ENCODE assay signal across 8 mouse cellular contexts in the genomic region with DNA sequence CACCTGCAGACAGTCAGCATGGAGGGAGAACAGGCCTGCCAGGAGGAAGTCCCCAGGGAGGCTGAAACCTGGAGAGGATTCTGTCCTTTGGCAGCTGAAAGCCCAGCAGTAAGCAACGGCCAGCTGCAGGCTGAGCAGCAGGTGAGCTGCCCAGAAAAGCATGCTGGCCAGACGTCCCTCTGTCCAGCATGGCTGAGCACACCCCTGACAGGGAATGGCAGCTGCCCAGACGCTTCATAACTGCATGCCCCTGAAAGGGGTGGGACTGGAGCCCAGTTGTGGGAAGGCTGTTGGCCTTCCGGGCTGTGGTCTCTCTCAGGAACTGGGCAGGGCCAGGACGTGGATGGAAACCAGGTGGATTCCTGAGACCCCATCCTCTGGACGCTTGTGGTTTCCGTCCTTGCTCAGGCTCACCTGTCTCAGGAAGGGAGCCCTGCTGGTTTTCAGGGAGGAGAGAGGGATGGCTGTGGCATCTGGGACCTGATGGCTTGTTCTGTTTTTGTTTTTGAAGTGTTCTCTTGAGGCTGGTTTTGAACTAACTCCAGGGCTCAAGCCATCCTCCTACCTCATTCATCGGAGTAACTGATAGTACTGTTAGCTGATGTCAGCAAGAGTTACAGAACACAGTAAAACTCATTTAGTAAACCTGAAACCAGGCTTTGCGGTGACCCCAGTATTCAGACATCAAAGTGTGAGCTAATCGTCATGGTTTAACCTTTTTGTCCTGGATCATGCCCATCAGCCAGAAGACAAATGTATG. TPM values are rescaled to one million over a fixed set of nuclear protein-coding genes. Genes with fewer than 3 reads are reported as not detected.
DNase-seq lines count a peak whose midpoint lies in the region; ATAC-seq and TF ChIP-seq lines count a peak whose summit lies in the region.

A gene (minus strand): TSS at position 344 of the 760 bp plus-strand sequence.

- intact Hi-C loops in left cerebral cortex, postnatal 10 days (cut with DNase I) = no loop called here

- peaks cover 7% of the 10 kb centered on the region for H3K4me1 ChIP-seq in lung, adult 2 months (ENCODE audit: control insufficient read depth, insufficient read depth, low read length)
- peaks cover 2% of the 10 kb centered on the region; the same call in 1 of the 2 replicates for H3K4me1 ChIP-seq in cortical plate, adult 2 months (ENCODE audit: control insufficient read depth, insufficient read depth, low read length)
- peaks cover 14% of the 10 kb centered on the region for H3K4me1 ChIP-seq in hindbrain, embryonic 15.5 days (replicated peaks)
- peaks cover 9% of the 10 kb centered on the region for H3K4me1 ChIP-seq in midbrain, embryonic 16.5 days (ENCODE audit: control insufficient read depth, insufficient read depth, low read length)

- H3K4me3 ChIP-seq in lung, adult 2 months (replicated peaks; ENCODE audit: extremely low read depth, low read depth, low read length) = peak within 1 kb of the TSS; percentile 83
- peak within 1 kb of the TSS; percentile 71 for H3K4me3 ChIP-seq in cortical plate, adult 2 months (ENCODE audit: insufficient read depth, low read length)
- H3K4me3 ChIP-seq in hindbrain, embryonic 15.5 days = peak within 1 kb of the TSS; percentile 96
- peak within 1 kb of the TSS; percentile 96 for H3K4me3 ChIP-seq in midbrain, embryonic 16.5 days (ENCODE audit: low read depth, low read length)

- 33% methylated on average over 10 of the region's 10 CpGs for WGBS in lung, adult 2 months
- WGBS in hindbrain, embryonic 15.5 days = 49% methylated on average over 10 of the region's 10 CpGs
- WGBS in midbrain, embryonic 16.5 days = 56% methylated on average over 10 of the region's 10 CpGs

- peak within 1 kb of the TSS; percentile 84 for H3K4me2 ChIP-seq in hindbrain, embryonic 15.5 days
- peak within 1 kb of the TSS; percentile 98 for H3K4me2 ChIP-seq in midbrain, embryonic 16.5 days (ENCODE audit: low read length)

- peak within 1 kb of the TSS; percentile 82 for H3K9ac ChIP-seq in hindbrain, embryonic 15.5 days
- H3K9ac ChIP-seq in midbrain, embryonic 16.5 days (ENCODE audit: low read depth, low read length) = peak within 1 kb of the TSS; percentile 91

- TF ChIP-seq POLR2A in lung, adult 2 months (IDR thresholded peaks at IDR 0.05; ENCODE audit: borderline replicate concordance, extremely low read depth, low read depth, low read length) = no peak
- TF ChIP-seq POLR2A in cortical plate, adult 2 months (IDR thresholded peaks at IDR 0.05; ENCODE audit: extremely low read depth, insufficient read depth, low read length) = no peak

- H3K27me3 ChIP-seq in hindbrain, embryonic 15.5 days = no peaks in the 10 kb centered on the region
- H3K27me3 ChIP-seq in midbrain, embryonic 16.5 days (ENCODE audit: control insufficient read depth, insufficient read depth, low read depth, low read length) = no peaks in the 10 kb centered on the region

- peaks cover 20% of the 10 kb centered on the region for H3K36me3 ChIP-seq in hindbrain, embryonic 15.5 days
- peaks cover 11% of the 10 kb centered on the region for H3K36me3 ChIP-seq in midbrain, embryonic 16.5 days (ENCODE audit: control insufficient read depth, insufficient read depth, low read length)

- no peak for DNase-seq in lung, adult 2 months
- DNase-seq in lung, postnatal 25 days (ENCODE audit: low spot score) = no peak
- no peak for DNase-seq in urinary bladder, postnatal 36 days (ENCODE audit: low spot score in 2 of 2)
- DNase-seq in left cerebral cortex, postnatal 10 days (ENCODE audit: extremely low spot score in 1 of 2, low spot score in 2 of 2) = no peak
- no peak for DNase-seq in retina, postnatal 1 day

- H3K9me3 ChIP-seq in hindbrain, embryonic 15.5 days = no peaks in the 10 kb centered on the region
- H3K9me3 ChIP-seq in midbrain, embryonic 16.5 days (replicated peaks; ENCODE audit: control insufficient read depth, low read length, poor library complexity, severe bottlenecking) = no peaks in the 10 kb centered on the region

- ATAC-seq in hindbrain, embryonic 15.5 days (ENCODE audit: low FRiP score, low read depth) = peak; percentile 23; the same call in 1 of the 2 replicates
- 0 out of 2 replicates have a peak, but pooled peaks have one; percentile 16 for ATAC-seq in midbrain, embryonic 16.5 days

- H3K27ac ChIP-seq in cortical plate, adult 2 months (ENCODE audit: insufficient read depth, low read length) = no peak within 1 kb of the TSS
- peak within 1 kb of the TSS; percentile 72 for H3K27ac ChIP-seq in hindbrain, embryonic 15.5 days (replicated peaks)
- peak within 1 kb of the TSS; percentile 36; the same call in 1 of the 2 replicates for H3K27ac ChIP-seq in midbrain, embryonic 16.5 days (ENCODE audit: low read length)

- no peak for TF ChIP-seq CTCF in lung, adult 2 months (IDR thresholded peaks at IDR 0.05; ENCODE audit: insufficient read depth, low read length)
- TF ChIP-seq CTCF in cortical plate, adult 2 months (IDR thresholded peaks at IDR 0.05; ENCODE audit: extremely low read depth, insufficient read depth, low read length) = no peak

RNA-seq across cellular contexts. Expression of the gene that starts here (rescaled TPM):
- 0.08 TPM in 1 of 2 replicates, not detected in the other for polyA plus RNA-seq in lung, adult 2 months (2012; rRNA removed)
- 0.23 and 0.53 TPM in 2 replicates for polyA plus RNA-seq in cortical plate, adult 2 months (2012; rRNA removed)
- polyA plus RNA-seq in hindbrain, embryonic 15.5 days (2015; fragmentation: Nextera tagmentation; extraction: Ambion mirVana) = 1.6 and 1.8 TPM in 2 replicates
- polyA plus RNA-seq in midbrain, embryonic 16.5 days (2015; fragmentation: Nextera tagmentation; extraction: Ambion mirVana) = 2.1 and 2.4 TPM in 2 replicates
- total RNA-seq in left cerebral cortex, postnatal 10 days (2021) = under 1 TPM; 0.43 to 0.54 TPM
